Mouse (Mus musculus) macrophage (primary cell): Measurements from ENCODE around the gene Gtf2h4. TPM values are rescaled to one million over a fixed set of nuclear protein-coding genes. Genes with fewer than 3 reads are reported as not detected.
A peak's percentile ranks its signal among the peaks of the same experiment; 100 is the strongest.

Experiments
- H3K27ac ChIP-seq: fragments of 350-480 bp; formaldehyde crosslinking; 2 replicates; pipeline ENCODE4 v1.9.0; 2021
- H3K36me3 ChIP-seq: fragments of 350-480 bp; formaldehyde crosslinking; 2 replicates; pipeline ENCODE4 v1.9.0; 2021; ENCODE audit errors: inconsistent target
- H3K4me3 ChIP-seq: fragments of 350-480 bp; formaldehyde crosslinking; 2 replicates; pipeline ENCODE4 v1.9.0; 2021; ENCODE audit errors: inconsistent target
- H3K79me2 ChIP-seq: fragments of 350-480 bp; formaldehyde crosslinking; 2 replicates; pipeline ENCODE4 v1.9.0; 2021; ENCODE audit errors: inconsistent target
- WGBS: methylation state at CpG from one replicate; pipeline ENCODE4 v1.1.7; 2026; ENCODE audit warnings: inconsistent platforms; ENCODE audit not compliant: missing documents; 5-methylcytosine and 5-hydroxymethylcytosine counted together
- polyA plus RNA-seq: library from polyadenylated mRNA; stranded (reverse); fragments of 250-400 nt; gene quantifications from 3 replicates; pipeline ENCODE4 v1.2.4, GENCODE M21; 2018; ENCODE audit warnings: inconsistent platforms
- total RNA-seq, 78 experiments: library from RNA; depleted of rRNA; stranded (reverse); fragments of 250-400 nt; gene quantifications; 1 replicate in 9 of 78; 2 replicates in 24 of 78; 3 replicates in 43 of 78; 4 replicates in 2 of 78; pipeline ENCODE4 v1.2.4; 2018; ENCODE audit warnings: inconsistent platforms in 56 of 78

Gtf2h4 gene
- 10 to 100 TPM in 16 of 26 experiments, 1 to 10 TPM in 10; 1.6 to 27.1 (median 14.1) TPM for total RNA-seq (2018; cell fraction: chromatin; rRNA removed)
- 10 to 100 TPM in 22 of 26 experiments, 1 to 10 TPM in 4; 7.8 to 16.4 (median 12.6) TPM for total RNA-seq (2018; cell fraction: cytosol; rRNA removed)
- 10 to 100 TPM in 12 of 26 experiments, 1 to 10 TPM in 14; 3.1 to 24.8 (median 8.7) TPM for total RNA-seq (2018; cell fraction: nucleus; rRNA removed)
- 6.2 to 17.0 TPM (median 10.0 TPM) in 3 replicates for polyA plus RNA-seq

DNA sequence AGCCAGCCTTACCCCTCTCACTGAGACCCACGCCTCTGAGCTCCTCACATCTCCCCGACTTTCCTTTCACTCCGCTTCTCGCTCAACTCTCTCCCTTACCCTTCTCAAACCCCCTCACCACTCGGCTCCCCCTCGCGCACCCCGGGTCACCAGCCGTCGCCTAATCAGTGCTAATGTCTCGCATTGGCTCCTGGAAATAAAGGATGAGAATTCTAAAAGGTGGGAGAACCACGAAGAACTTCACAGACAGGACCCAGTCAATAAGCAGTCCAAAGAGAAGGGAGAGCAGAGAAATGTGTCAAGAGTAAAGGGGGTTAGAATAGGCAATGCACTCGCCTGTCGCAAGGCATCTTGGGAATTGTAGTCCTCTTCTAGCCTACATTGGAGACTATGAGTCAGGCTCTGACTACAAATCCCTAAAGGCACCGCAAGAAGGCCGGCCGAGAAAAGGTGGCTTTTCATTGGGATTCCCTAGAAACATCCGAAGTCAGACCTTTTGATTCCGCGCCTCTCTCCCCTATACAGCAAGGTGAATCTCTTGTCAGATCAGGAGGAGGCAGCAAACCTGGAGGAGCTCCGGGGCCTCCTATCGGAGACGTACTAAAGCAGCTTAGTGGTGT lies at the start of gene Gtf2h4:
Gene Gtf2h4 (minus strand): TSS at position 324 of the 620 bp plus-strand sequence.
- Histone ChIP-seq H3K79me2 (no peaks in the 10 kb centered on the region), H3K27ac (peak within 1 kb of the TSS; percentile 27; the same call in 1 of the 2 replicates), H3K36me3 (no peaks in the 10 kb centered on the region; the same call in 1 of the 2 replicates), H3K4me3 (peak within 1 kb of the TSS; percentile 92)
- WGBS, result 3% methylated on average over 23 of the region's 23 CpGs

DNA sequence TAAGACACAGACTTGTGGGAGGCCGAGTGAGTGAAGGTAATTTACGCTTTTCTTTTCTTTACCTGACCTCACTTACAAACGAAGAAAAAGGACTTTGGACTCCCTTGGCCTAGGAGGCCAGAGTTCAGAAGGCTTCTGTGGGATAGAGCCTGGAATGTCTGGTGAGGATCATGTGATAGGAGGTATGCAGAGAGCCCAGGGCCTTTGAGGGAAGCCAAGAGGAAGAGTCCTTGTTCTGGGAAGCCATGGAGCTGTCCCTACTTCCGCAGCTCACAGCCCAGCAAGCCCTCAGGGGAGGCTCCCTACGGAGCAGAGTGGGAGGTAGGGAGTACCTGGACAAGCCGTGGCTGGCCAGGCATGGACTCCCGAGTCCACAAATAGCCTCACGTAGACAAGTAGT lies 48.1 kb upstream of the Gtf2h4 start:
- 81% methylated on average over 8 of the region's 8 CpGs for WGBS
- no peaks in the 10 kb centered on the region for H3K36me3 ChIP-seq
- no peak overlapping the region for H3K27ac ChIP-seq
- H3K4me3 ChIP-seq, result no peak overlapping the region
- no peaks in the 10 kb centered on the region for H3K79me2 ChIP-seq

DNA sequence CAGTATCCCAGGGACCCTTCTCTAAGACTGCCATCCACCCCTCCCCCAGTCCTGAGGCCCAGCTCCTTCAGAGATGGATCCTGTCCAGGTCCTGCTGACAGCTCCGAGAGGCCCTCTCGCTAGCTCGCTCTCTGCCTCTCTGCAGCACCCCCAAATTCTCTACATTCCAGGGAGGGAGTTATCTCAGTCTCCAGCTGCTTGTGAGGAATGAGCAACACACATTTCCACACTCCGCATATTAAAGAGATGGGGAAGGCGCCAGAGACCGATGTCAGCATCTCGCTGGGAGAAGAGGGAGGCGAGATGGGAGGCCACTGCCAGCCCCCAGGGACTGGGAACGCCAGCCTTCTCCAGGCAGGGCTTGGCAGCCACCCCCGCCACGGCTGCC lies 46.8 kb upstream of the Gtf2h4 start:
- 62% methylated on average over 9 of the region's 11 CpGs for WGBS
- Histone ChIP-seq H3K4me3 (no peak overlapping the region), H3K36me3 (no peaks in the 10 kb centered on the region), H3K79me2 (no peaks in the 10 kb centered on the region), H3K27ac (no peak overlapping the region)

DNA sequence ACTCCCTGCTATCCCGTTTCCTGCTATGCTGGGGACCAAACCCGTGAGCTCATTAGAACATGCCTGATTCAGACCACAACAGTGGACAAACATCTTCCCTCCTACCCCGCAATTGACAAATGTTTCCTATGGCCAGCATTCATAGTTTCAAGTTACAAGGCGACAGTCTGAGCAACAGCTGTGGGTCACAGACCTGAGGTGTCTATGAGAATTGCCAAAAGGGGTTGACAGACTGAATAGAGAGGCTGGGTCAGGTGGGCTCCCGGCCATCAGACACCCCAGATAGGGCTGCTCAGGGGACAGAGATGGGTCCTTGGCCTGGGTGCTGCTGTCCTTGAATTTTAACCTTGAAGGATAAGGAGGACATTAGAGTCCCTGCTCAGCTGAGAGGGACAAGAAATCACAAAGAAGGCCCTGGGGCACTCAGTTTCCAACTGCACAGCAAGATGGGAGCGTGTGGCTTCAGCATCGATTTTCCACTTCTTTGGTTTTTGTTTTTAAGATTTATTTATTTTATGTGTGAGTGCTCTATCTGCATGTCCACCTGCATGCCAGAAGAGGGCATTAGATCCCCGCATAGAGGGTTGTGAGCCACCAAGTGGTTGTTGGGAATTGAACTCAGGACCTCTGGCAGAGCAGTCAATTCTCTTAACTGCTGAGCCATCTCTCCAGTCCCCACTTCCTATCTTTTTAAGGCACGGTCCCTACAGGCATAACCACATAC lies 46.2 kb upstream of the Gtf2h4 start:
- Histone ChIP-seq H3K4me3 (no peak overlapping the region), H3K27ac (no peak overlapping the region), H3K79me2 (no peaks in the 10 kb centered on the region), H3K36me3 (no peaks in the 10 kb centered on the region)
- WGBS, result 70% methylated on average over 9 of the region's 9 CpGs

- Histone ChIP-seq H3K79me2 (no peaks in the 10 kb centered on the region), H3K36me3 (no peaks in the 10 kb centered on the region), H3K4me3 (no peak overlapping the region), H3K27ac (no peak overlapping the region)
- 98% methylated on average over 6 of the region's 6 CpGs for WGBS
Measured at GRCm38 (mm10) chr17:35717080-35717479, 43.5 kb upstream of the Gtf2h4 start.

DNA sequence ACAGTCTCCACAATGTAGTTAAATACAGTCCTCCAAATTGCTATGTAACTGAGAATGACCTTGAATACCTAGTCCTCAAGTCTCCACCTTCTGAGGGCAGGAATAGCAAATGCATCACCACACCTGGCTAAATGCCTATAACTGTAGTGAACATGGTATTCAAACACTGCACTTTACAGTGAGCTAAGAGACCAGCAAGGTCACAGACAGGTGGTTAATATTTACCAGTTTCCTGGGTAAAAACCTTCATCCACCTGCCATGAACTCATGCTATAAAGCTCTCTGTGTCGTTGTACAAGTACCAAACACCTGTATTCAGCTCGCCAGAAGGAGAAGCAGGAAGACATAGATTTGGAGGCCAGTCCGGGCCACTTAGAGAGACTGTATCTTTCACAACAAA lies 42.6 kb upstream of the Gtf2h4 start:
- 82% methylated on average over 3 of the region's 3 CpGs for WGBS
- H3K27ac ChIP-seq, result no peak overlapping the region
- no peaks in the 10 kb centered on the region for H3K79me2 ChIP-seq
- H3K4me3 ChIP-seq, result no peak overlapping the region
- no peaks in the 10 kb centered on the region for H3K36me3 ChIP-seq

DNA sequence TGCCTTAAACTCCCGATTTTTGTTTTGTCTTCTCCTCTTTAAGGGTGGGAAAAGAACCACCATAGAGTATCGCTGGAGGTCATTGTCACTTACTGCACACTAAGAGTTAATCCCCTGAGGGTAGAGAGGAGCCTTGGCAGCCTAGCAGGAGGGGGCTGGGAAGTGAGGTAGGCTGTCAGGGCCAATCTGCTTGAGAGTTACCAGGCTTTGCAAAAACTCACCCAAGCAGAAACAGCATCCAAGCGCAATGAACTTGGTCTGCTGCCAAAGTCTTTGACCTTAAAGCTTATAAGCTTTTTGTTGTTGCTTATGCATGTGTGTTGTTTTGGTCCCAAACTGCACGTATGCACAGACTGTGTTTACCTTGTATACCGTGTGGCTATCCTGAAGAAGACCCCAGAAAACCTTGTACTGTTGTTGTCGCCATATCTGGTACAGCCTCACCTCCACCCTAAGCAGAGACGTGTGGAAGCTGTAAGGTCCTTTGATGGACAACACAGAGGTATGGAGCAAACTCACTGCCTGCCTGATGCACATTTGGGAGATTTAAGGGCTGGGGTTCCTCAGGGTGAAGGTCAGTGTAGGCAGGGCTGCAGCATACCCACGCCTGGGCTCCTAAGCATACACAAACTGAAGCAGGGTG lies 37.3 kb upstream of the Gtf2h4 start:
- Histone ChIP-seq H3K27ac (no peak overlapping the region), H3K79me2 (no peaks in the 10 kb centered on the region), H3K4me3 (no peak overlapping the region), H3K36me3 (no peaks in the 10 kb centered on the region)
- 80% methylated on average over 8 of the region's 8 CpGs for WGBS

DNA sequence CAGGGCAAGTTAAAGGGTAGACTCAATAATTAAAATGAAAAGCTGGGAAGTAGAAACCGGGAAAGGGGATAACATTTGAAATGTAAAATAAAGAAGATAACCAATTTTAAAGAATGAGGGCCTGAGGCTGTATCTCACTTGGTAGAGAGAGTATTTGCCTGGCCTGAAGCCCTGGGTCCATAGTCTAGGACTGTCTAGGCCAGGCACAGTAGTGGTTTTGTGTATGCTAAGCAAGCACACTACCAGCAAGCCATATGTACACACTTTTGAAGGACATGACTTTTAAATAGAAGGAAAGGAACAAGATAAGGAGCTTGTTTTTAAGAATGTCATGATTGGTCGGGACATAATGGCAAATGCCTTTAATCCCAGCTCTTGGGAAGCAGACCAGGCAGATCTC lies 35.1 kb upstream of the Gtf2h4 start:
- H3K79me2 ChIP-seq, result no peaks in the 10 kb centered on the region
- H3K4me3 ChIP-seq, result no peak overlapping the region
- 88% methylated on average over 2 of the region's 2 CpGs for WGBS
- H3K27ac ChIP-seq, result no peak overlapping the region
- H3K36me3 ChIP-seq, result no peaks in the 10 kb centered on the region

GRCm38 (mm10) chr17:35707929-35708328 lies 34.4 kb upstream of the Gtf2h4 start:
- Histone ChIP-seq H3K79me2 (no peaks in the 10 kb centered on the region), H3K27ac (no peak overlapping the region), H3K36me3 (no peaks in the 10 kb centered on the region), H3K4me3 (no peak overlapping the region)
- 61% methylated on average over 7 of the region's 7 CpGs for WGBS

- WGBS, result 34% methylated on average over 4 of the region's 4 CpGs
- no peak overlapping the region for H3K27ac ChIP-seq
- H3K36me3 ChIP-seq, result no peaks in the 10 kb centered on the region
- H3K79me2 ChIP-seq, result no peaks in the 10 kb centered on the region
- no peak overlapping the region for H3K4me3 ChIP-seq
Measured at GRCm38 (mm10) chr17:35705836-35706235, 32.3 kb upstream of the Gtf2h4 start.

- no peaks in the 10 kb centered on the region for H3K36me3 ChIP-seq
- H3K27ac ChIP-seq, result no peak within 1 kb of the TSS
- H3K4me3 ChIP-seq, result no peak within 1 kb of the TSS
- H3K79me2 ChIP-seq, result no peaks in the 10 kb centered on the region
- 17% methylated on average over 19 of the region's 19 CpGs for WGBS
Measured at GRCm38 (mm10) chr17:35704621-35705464, 31.3 kb upstream of the Gtf2h4 start, which contains the start of gene Ddr1. Ddr1 (minus strand) TSS chr17:35704621.

DNA sequence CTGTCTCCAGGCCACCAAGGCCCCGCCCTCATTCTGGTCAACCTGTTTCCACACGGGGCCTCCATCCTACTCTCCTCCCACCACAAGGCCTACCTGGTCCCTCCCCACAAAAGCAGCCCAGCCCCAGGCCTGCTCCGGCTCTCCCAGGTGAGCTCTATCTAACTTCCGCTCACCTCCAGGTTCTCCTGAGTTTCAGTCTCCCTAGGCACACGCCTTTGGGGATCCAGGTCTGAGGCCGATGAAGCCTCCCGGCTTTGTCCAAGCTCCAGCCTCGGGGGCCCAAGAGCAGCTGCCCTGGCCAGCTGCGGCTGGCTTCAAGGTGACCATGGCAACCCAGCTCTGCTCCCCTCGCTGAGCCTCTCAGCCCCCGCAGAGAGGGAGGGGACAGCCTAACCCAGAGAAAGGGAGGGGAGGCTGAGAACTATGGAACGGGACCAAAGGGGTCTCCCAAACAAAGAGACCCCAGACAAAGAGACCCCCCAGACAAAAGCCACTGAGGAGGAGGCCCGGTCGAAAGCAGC lies 30.3 kb upstream of the Gtf2h4 start:
- Histone ChIP-seq H3K4me3 (no peak overlapping the region), H3K27ac (no peak overlapping the region), H3K36me3 (no peaks in the 10 kb centered on the region), H3K79me2 (no peaks in the 10 kb centered on the region)
- WGBS, result 10% methylated on average over 14 of the region's 14 CpGs

GRCm38 (mm10) chr17:35703065-35703464 lies 29.5 kb upstream of the Gtf2h4 start:
- no peaks in the 10 kb centered on the region for H3K36me3 ChIP-seq
- 45% methylated on average over 2 of the region's 2 CpGs for WGBS
- H3K4me3 ChIP-seq, result no peak overlapping the region
- H3K27ac ChIP-seq, result no peak overlapping the region
- no peaks in the 10 kb centered on the region for H3K79me2 ChIP-seq

DNA sequence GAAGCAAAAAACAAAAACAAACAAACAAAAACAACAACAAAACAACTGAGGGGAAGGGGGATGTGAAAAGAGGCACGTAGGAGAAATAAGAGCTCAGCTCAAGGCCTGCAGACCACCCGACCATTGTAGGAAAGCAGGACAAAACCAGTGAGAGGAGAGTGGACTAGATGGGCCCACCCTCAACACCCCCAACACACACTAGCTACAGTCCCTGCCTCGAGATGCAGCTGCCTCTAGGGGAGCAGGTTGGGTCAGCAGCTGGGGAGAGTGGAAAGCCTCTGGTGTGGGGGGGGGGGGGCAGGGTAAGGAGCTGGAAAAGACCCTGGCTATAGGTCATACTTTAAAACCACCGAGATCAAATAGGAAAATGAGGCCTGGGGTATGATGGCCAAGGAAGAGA lies 29.1 kb upstream of the Gtf2h4 start:
- Histone ChIP-seq H3K4me3 (no peak overlapping the region), H3K79me2 (no peaks in the 10 kb centered on the region), H3K27ac (no peak overlapping the region), H3K36me3 (no peaks in the 10 kb centered on the region)
- WGBS, result 48% methylated on average over 4 of the region's 4 CpGs
